Mouse (Mus musculus): ENCODE data around the gene Adcy1. TPM values are rescaled to one million over a fixed set of nuclear protein-coding genes. Genes with fewer than 3 reads are reported as not detected.

Adcy1 gene
- polyA plus RNA-seq, 1 experiment from 2014 or later, result 1.2 TPM

DNA sequence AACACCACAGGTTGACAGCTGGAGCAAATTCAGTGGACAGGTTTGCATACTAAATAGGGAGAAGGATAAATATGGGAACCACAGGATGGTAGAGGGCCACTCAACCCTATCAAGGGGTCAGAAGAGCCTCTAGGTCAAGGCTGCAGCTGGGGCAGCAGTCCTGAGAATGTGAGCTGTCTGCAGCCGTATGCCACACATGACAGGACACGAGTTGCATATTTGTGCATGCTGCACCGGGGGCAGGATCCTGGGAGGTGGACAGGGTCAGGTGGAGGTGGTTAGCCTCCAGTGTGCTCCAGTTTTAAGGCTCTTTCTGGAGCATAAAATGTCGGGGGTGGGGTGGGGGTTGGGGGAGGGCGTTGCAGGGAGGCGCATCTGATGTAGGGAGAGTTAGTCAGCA, 8.3 kb downstream of the Adcy1 start:
- Histone ChIP-seq H3K27me3 (peaks cover 15% of the 10 kb centered on the region), H3K9ac (no peak overlapping the region), H3K36me3 (no peaks in the 10 kb centered on the region), H3K27ac (no peak overlapping the region), H3K4me3 (no peak overlapping the region), H3K9me3 (no peaks in the 10 kb centered on the region), H3K4me1 (peaks cover 23% of the 10 kb centered on the region), H3K4me2 (no peak overlapping the region)
- no peak for ATAC-seq (ENCODE audit: insufficient number of reproducible peaks, insufficient read depth, low FRiP score, low TSS enrichment, low read depth)
- 70% methylated on average over 6 of the region's 6 CpGs for WGBS

GRCm38 (mm10) chr11:7073556-7073955, 10.3 kb downstream of the Adcy1 start:
- Histone ChIP-seq H3K36me3 (no peaks in the 10 kb centered on the region), H3K4me1 (peaks cover 23% of the 10 kb centered on the region), H3K27me3 (peaks cover 2% of the 10 kb centered on the region), H3K4me2 (no peak overlapping the region), H3K4me3 (no peak overlapping the region), H3K27ac (no peak overlapping the region), H3K9ac (no peak overlapping the region), H3K9me3 (no peaks in the 10 kb centered on the region)
- 65% methylated on average over 3 of the region's 3 CpGs for WGBS
- no peak for ATAC-seq (ENCODE audit: insufficient number of reproducible peaks, insufficient read depth, low FRiP score, low TSS enrichment, low read depth)

DNA sequence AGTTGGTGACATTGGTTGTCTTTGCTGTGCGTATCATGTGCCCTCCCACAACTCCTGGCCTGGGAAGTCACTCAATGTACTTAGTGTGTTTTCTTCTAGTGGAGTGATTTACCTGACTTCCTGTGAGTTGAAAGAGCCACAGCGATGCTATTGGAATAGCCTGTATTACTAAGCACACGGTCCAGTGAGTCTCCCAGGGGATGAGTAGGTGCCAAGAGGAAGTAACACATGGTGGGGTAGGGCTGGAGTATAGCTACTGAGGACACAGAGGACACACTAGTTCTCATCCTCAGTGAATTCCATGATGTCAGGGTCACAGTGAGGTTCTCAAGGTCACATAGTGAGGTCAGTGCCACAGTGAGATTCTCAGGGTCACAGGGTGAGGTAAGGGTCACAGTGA, 13.2 kb downstream of the Adcy1 start:
- ATAC-seq (ENCODE audit: insufficient number of reproducible peaks, insufficient read depth, low FRiP score, low TSS enrichment, low read depth), result no peak
- Histone ChIP-seq H3K27me3 (no peaks in the 10 kb centered on the region), H3K9me3 (no peaks in the 10 kb centered on the region), H3K4me3 (no peak overlapping the region), H3K27ac (no peak overlapping the region), H3K36me3 (no peaks in the 10 kb centered on the region), H3K9ac (no peak overlapping the region), H3K4me2 (no peak overlapping the region), H3K4me1 (peaks cover 19% of the 10 kb centered on the region)
- 79% methylated on average over 3 of the region's 3 CpGs for WGBS

GRCm38 (mm10) chr11:7081893-7082292, 18.6 kb downstream of the Adcy1 start:
- Histone ChIP-seq H3K27me3 (no peaks in the 10 kb centered on the region), H3K9me3 (no peaks in the 10 kb centered on the region), H3K4me1 (no peaks in the 10 kb centered on the region), H3K27ac (no peak overlapping the region), H3K4me3 (no peak overlapping the region), H3K9ac (no peak overlapping the region), H3K4me2 (no peak overlapping the region), H3K36me3 (no peaks in the 10 kb centered on the region)
- ATAC-seq (ENCODE audit: insufficient number of reproducible peaks, insufficient read depth, low FRiP score, low TSS enrichment, low read depth), result no peak
- 88% methylated on average over 1 of the region's 1 CpGs for WGBS

- WGBS, result 89% methylated on average over 1 of the region's 1 CpGs
- H3K36me3 ChIP-seq, result no peaks in the 10 kb centered on the region
- ATAC-seq (ENCODE audit: insufficient number of reproducible peaks, insufficient read depth, low FRiP score, low TSS enrichment, low read depth), result no peak
- no peak overlapping the region for H3K4me3 ChIP-seq
- no peaks in the 10 kb centered on the region for H3K9me3 ChIP-seq
- H3K4me2 ChIP-seq, result no peak overlapping the region
- no peak overlapping the region for H3K27ac ChIP-seq
- no peaks in the 10 kb centered on the region for H3K4me1 ChIP-seq
- H3K27me3 ChIP-seq, result no peaks in the 10 kb centered on the region
- no peak overlapping the region for H3K9ac ChIP-seq
These were observed 20.6 kb downstream of the Adcy1 start for GRCm38 (mm10) chr11:7083911-7084310.

- no peak overlapping the region for H3K4me3 ChIP-seq
- no peaks in the 10 kb centered on the region for H3K9me3 ChIP-seq
- no peaks in the 10 kb centered on the region for H3K27me3 ChIP-seq
- WGBS, result 85% methylated on average over 5 of the region's 5 CpGs
- no peak overlapping the region for H3K4me2 ChIP-seq
- no peaks in the 10 kb centered on the region for H3K36me3 ChIP-seq
- H3K27ac ChIP-seq, result no peak overlapping the region
- no peak overlapping the region for H3K9ac ChIP-seq
- no peak for ATAC-seq (ENCODE audit: insufficient number of reproducible peaks, insufficient read depth, low FRiP score, low TSS enrichment, low read depth)
- H3K4me1 ChIP-seq, result no peaks in the 10 kb centered on the region
These were observed 21.9 kb downstream of the Adcy1 start for GRCm38 (mm10) chr11:7085184-7085583.

- WGBS, result 90% methylated on average over 5 of the region's 5 CpGs
- Histone ChIP-seq H3K4me2 (no peak overlapping the region), H3K9ac (no peak overlapping the region), H3K27ac (no peak overlapping the region), H3K4me1 (no peaks in the 10 kb centered on the region), H3K9me3 (0 out of 2 replicates have a peak, but pooled peaks cover 3% of the 10 kb centered on the region), H3K27me3 (no peaks in the 10 kb centered on the region), H3K4me3 (no peak overlapping the region), H3K36me3 (no peaks in the 10 kb centered on the region)
- no peak for ATAC-seq (ENCODE audit: insufficient number of reproducible peaks, insufficient read depth, low FRiP score, low TSS enrichment, low read depth)
These were observed 27.8 kb downstream of the Adcy1 start for GRCm38 (mm10) chr11:7091120-7091519.

GRCm38 (mm10) chr11:7094844-7095243, 31.6 kb downstream of the Adcy1 start:
- H3K4me3 ChIP-seq, result no peak overlapping the region
- no peak overlapping the region for H3K27ac ChIP-seq
- H3K36me3 ChIP-seq, result no peaks in the 10 kb centered on the region
- ATAC-seq (ENCODE audit: insufficient number of reproducible peaks, insufficient read depth, low FRiP score, low TSS enrichment, low read depth), result no peak
- no peaks in the 10 kb centered on the region for H3K4me1 ChIP-seq
- WGBS, result 94% methylated on average over 6 of the region's 6 CpGs
- no peak overlapping the region for H3K9ac ChIP-seq
- H3K9me3 ChIP-seq, result 0 out of 2 replicates have a peak, but pooled peaks cover 3% of the 10 kb centered on the region
- H3K4me2 ChIP-seq, result no peak overlapping the region
- H3K27me3 ChIP-seq, result no peaks in the 10 kb centered on the region

- Histone ChIP-seq H3K4me2 (no peak overlapping the region), H3K4me1 (no peaks in the 10 kb centered on the region), H3K9ac (no peak overlapping the region), H3K36me3 (no peaks in the 10 kb centered on the region), H3K4me3 (no peak overlapping the region), H3K9me3 (peaks cover 3% of the 10 kb centered on the region; the same call in 1 of the 2 replicates), H3K27ac (no peak overlapping the region), H3K27me3 (no peaks in the 10 kb centered on the region)
- 86% methylated on average over 6 of the region's 6 CpGs for WGBS
- no peak for ATAC-seq (ENCODE audit: insufficient number of reproducible peaks, insufficient read depth, low FRiP score, low TSS enrichment, low read depth)
These were observed 38.4 kb downstream of the Adcy1 start for GRCm38 (mm10) chr11:7101674-7102073.

DNA sequence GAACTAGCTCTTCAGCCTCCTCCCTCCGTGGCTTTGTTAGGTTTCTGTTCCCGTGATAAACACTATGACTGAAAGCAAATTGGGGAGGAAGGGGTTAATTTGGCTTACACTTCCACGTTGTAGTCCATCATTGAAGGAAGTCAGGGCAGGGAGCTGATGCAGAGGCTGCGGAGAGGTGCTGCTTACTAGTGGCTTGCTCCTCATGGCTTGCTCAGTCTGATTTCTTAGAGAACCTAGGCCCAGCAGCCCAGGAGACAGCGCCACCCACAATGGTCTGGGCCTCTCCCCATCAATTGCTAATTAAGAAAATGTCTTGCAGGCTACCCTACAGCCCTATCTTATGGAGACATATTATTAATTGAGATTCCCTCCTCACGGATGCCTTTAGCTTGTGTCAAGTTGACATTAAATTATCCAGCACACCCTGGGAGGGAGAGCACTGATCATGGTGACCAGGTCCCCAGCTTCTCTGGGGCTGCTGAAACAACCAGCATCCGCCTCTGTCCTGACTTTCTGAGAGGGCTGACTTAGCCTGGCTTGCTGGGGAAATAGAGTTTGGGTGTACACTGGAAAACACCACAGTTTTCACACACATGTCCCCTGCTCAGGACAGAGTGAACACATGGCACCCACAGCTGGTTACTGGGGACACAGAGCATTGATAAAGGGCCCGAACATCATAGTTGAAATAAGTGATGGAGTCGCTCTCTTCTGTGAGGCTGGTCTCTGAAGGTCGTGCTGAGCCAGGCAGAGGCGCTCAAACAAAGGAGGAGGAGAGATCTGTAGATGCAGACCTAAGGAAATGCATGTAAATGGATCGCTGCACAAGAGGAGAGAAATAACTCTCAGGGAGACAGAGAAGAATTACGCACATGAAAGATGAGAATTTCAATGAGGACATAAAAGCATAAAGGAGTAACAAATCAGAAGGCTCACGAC, 39.2 kb downstream of the Adcy1 start:
- Histone ChIP-seq H3K36me3 (no peaks in the 10 kb centered on the region), H3K9me3 (peaks cover 3% of the 10 kb centered on the region; the same call in 1 of the 2 replicates), H3K4me3 (no peak overlapping the region), H3K27me3 (no peaks in the 10 kb centered on the region), H3K9ac (no peak overlapping the region), H3K4me2 (no peak overlapping the region), H3K27ac (no peak overlapping the region), H3K4me1 (no peaks in the 10 kb centered on the region)
- no peak for ATAC-seq (ENCODE audit: insufficient number of reproducible peaks, insufficient read depth, low FRiP score, low TSS enrichment, low read depth)
- 71% methylated on average over 14 of the region's 14 CpGs for WGBS

GRCm38 (mm10) chr11:7105337-7105736, 42.0 kb downstream of the Adcy1 start:
- H3K27ac ChIP-seq, result no peak overlapping the region
- no peak overlapping the region for H3K9ac ChIP-seq
- no peaks in the 10 kb centered on the region for H3K36me3 ChIP-seq
- H3K4me3 ChIP-seq, result no peak overlapping the region
- ATAC-seq (ENCODE audit: insufficient number of reproducible peaks, insufficient read depth, low FRiP score, low TSS enrichment, low read depth), result no peak
- H3K9me3 ChIP-seq, result peaks cover 3% of the 10 kb centered on the region; the same call in 1 of the 2 replicates
- no peaks in the 10 kb centered on the region for H3K4me1 ChIP-seq
- WGBS, result 90% methylated on average over 8 of the region's 8 CpGs
- no peaks in the 10 kb centered on the region for H3K27me3 ChIP-seq
- H3K4me2 ChIP-seq, result no peak overlapping the region

- Histone ChIP-seq H3K4me3 (no peak overlapping the region), H3K27ac (no peak overlapping the region), H3K4me1 (peaks cover 7% of the 10 kb centered on the region; the same call in 1 of the 2 replicates), H3K9me3 (peaks cover 3% of the 10 kb centered on the region; the same call in 1 of the 2 replicates), H3K4me2 (no peak overlapping the region), H3K9ac (no peak overlapping the region), H3K36me3 (no peaks in the 10 kb centered on the region), H3K27me3 (no peaks in the 10 kb centered on the region)
- 87% methylated on average over 4 of the region's 4 CpGs for WGBS
- no peak for ATAC-seq (ENCODE audit: insufficient number of reproducible peaks, insufficient read depth, low FRiP score, low TSS enrichment, low read depth)
These were observed 45.8 kb downstream of the Adcy1 start for GRCm38 (mm10) chr11:7109131-7109530.

Data from embryonic facial prominence, embryonic 13.5 days (tissue).